Mouse (Mus musculus) urinary bladder, postnatal 14 days (tissue): ENCODE data around the gene Pptc7.

Source experiments
- DNase-seq: peaks from one replicate; pipeline ENCODE4 v3.0.0; 2021; ENCODE audit warnings: low spot score

Gene Pptc7

DNA sequence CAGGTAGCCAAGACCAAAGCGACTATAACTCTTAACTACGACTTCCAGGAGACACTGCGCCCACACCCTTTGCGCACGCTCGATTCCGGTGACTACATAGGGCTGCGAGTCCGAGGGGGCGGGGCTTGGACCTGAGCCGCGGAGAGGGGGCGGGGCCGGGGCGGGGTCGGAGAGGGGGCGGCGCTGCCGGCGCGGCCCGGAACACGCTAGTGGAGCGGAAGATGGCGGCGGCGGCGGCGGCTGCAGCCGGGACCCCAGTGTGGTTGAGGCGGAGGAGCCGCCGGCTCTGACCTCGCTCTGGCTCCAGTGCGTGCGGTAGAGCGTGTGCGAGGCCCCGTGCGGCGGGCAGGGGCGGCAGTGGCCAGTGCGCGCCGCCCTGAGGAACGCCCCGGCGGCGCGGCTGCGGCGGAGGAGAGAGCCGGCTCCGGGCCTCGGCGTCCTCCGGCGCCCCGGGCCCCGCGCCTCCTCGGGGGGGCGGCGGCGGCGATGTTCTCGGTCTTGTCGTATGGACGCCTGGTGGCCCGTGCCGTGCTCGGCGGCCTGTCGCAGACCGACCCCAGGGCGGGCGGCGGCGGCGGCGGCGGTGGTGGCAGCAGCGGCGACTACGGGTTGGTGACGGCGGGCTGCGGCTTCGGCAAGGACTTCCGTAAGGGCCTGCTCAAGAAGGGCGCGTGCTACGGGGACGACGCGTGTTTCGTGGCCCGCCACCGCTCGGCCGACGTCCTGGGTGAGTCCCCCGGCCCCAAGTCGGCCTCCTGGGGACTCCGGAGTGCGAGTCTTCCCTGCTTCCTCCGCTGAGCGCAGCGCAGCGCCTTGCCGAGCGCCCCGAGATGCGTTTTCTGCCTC, at the start of gene Pptc7:
Pptc7 (plus strand) TSS at position 183 of the 846 bp plus-strand sequence.
- DNase-seq, result peak; percentile 93

GRCm38 (mm10) chr5:122235196-122235836, 48.8 kb upstream of the Pptc7 start:
- DNase-seq, result no peak

- no peak for DNase-seq
These were observed 47.0 kb upstream of the Pptc7 start for GRCm38 (mm10) chr5:122237200-122237599.

- no peak for DNase-seq
These were observed 44.5 kb upstream of the Pptc7 start for GRCm38 (mm10) chr5:122239618-122240017.

DNA sequence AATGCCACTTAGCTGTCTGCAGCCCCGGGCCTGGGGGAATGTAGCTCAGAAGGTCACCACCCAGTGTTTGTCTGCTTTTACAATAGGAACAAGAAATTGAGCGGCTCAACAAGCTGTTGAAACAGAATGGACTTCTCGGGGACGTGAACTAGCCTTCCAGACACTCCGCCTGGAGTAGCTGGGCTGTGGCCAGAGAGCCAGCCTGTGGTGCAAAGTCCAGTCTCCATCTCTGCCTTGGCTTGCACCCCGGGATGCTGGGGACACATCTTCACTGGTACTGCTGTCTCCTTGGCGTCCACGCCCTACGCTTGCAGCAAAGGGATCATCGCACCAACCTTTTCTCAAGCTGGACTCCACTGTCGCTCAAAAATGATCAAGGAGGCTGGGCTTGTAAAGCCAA, 43.6 kb upstream of the Pptc7 start:
- no peak for DNase-seq

DNA sequence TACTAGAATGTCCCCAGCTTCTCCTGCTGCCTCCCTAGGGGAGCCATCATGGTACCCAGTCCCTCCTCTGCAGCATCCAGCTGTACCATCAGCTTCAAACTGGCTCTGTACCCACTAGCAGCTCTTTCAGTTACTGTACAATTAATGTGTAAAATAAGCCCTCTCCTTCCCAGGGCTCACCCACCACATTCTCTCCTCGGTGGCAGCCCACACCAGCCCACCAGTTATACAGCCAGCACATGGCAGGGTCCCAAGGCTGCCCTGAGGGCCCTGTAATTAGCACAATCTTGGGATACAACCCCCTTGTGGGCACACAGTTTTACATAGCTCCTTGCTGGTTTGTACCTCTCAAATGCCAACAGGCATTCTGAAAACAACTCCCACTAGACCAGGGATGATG, 43.2 kb upstream of the Pptc7 start:
- no peak for DNase-seq

GRCm38 (mm10) chr5:122242521-122243123, 41.5 kb upstream of the Pptc7 start:
- DNase-seq, result no peak

GRCm38 (mm10) chr5:122243781-122244523, 40.2 kb upstream of the Pptc7 start:
- DNase-seq, result no peak

DNA sequence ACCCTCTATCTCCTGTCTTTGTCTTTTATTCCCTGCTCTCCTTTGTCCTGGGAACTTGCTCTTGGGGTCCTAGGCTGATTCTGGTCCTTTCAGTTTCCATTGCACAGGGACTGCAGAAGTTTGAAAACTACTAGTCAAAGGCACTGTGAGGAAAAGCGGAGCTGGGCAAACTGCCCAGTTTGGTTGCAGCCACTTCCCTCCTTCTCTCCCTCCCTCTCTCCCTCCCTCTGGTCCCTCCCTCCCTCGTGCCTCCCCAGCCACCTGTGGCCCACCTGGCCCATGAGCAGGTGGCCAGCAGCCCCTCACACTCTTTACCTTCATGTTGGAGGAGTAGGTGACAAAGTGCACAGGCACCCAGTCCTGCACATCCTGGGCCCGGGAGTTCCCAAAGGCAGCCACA, 39.0 kb upstream of the Pptc7 start:
- no peak for DNase-seq

DNA sequence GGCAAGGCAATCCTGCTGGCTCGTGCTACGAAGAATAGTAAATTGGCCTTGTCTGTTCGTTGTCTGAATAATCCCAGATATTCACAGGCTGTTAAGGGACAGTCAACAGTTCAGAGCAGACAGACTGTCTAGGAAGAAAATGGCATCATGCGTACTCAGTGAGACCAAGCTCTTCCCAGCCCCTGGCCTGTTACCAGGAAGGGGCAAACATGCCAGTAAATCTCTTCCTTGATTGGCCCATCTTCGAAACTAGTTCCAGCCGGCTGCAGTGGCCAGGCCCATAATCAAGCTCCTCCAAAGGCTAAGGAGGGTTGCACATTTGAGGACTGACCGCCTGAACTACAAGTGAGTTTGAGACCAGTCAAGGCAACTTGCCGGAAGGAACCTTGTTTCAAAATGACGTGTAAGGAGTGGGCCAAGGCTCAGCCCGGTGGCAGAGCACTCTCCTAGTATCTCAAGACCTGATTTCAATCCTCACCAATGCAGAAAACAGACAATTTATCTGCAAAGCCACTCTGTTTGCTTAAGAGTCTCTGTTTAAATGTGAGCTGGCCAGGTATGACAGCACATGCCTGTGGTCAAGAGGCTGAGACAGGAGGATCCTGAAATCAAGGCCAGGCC, 37.5 kb upstream of the Pptc7 start:
- DNase-seq, result no peak

DNA sequence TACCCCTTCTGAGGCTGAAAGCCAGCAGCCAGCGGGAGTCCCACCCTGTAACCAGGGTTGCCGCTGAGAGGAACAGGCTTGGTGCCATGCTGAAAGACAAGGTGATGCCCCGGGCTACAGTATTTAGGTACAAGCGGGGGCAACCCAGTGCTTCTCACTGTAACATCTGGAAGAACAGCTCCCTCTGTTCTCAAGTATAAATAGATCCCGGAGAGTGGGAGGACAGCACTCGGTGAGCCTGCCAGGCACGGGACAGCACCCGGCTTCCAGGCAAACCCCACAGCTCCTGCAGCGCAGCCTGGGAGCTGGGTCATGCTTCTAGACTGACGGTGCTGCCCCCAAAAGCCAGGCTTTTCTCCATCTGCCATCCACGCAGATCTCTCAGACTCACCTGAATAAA, 36.6 kb upstream of the Pptc7 start:
- no peak for DNase-seq

- no peak for DNase-seq
These were observed 36.2 kb upstream of the Pptc7 start for GRCm38 (mm10) chr5:122247934-122248333.

GRCm38 (mm10) chr5:122249281-122249680, 34.9 kb upstream of the Pptc7 start:
- no peak for DNase-seq

DNA sequence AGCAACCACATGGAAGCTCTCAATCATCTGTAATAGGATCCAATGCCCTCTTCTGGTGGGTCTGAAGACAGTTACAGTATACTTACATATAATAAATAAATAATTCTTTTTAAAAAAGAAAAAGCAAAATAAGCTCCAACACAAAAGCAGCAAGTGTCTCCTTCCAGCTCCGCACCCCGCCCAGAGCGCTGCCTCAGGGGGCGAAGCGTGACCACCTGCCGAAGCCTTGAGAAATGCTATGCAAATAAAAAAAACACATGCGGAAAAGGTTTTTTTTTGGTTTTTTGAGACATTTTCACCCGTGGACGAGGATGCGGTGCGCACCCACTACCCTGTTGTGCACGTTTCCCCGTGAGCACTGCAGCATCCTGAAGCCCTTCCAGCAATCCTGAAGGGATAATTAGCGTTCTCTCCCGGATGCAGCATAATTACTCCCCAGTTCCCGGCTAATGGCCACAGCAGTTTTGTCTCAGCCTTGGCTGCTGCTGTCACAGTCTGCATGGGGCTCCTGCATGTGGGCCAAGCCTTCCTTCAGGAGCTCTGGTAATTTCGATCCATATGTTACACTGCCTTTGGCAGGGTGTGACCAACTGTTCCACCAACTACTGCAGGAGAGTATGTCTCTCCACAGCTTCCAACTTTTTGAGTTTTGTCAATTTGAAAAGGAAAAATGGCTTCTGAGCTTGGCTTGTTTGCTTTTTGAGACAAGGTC, 32.1 kb upstream of the Pptc7 start:
- no peak for DNase-seq

DNA sequence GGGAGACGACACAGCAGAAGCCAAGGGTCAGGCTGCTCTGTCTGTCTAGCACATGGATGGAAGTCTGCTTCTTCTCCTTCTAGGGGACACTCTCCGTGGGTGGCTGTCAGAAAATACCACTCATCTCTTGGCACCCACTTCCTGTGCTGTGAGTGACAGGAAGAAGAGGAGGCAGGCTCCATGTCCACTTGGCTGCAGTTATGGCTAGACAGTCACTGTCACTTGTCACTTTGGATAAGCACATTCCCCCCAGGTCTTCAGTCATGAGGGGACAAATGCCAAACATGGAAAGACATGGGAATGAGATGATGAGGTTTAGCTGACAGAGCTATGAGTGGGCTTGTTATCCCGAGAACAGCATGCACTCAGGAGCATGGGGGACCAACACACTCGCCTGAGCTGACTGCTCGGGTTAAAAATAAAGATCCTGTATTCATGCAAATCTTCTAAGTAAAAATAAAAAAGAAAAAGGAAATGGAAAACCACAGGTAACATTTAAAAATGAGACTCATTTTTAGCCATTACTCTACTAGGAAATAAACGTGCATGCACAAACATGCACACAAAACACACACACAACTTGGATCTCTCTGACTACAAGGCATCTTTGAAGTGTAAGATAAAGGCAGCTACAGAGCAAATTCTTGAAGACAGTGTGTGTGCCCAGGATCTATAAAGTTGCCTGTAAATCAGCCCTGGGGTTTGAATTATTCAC, 26.0 kb upstream of the Pptc7 start:
- DNase-seq, result no peak

DNA sequence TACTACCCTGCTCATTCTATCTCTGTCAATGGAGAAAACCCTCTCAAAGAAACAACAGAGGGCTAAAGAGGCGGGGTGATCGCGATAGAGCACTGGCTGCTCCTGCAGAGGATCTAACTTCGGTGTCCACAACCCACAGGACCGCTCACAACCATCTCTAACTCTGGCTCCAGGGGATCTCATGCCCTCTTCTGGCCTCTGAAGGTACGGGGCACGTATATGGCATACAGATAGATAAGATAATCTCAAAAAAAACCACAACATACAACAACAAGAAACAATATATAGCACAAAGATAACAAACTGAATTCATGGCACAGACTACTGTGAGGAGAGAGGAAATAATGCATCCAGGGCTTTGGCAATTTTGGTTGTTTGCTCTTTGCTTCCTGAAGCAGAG, 22.1 kb upstream of the Pptc7 start:
- no peak for DNase-seq

GRCm38 (mm10) chr5:122263933-122264905, 19.9 kb upstream of the Pptc7 start, which contains the start of gene Tctn1:
Gene Tctn1 (minus strand): TSS chr5:122264460.
- DNase-seq, result peak; percentile 92

- no peak for DNase-seq
These were observed 19.0 kb upstream of the Pptc7 start for GRCm38 (mm10) chr5:122265187-122265586.

- DNase-seq, result no peak
These were observed 18.2 kb upstream of the Pptc7 start for GRCm38 (mm10) chr5:122265942-122266341.
